Mouse (Mus musculus) olfactory bulb, adult 2 months (tissue): ENCODE measurements around the gene Sult3a1. TPM values are rescaled to one million over a fixed set of nuclear protein-coding genes. Genes with fewer than 3 reads are reported as not detected.
"Not testable (repeated sequence)": the region's sequence is repeated elsewhere in the genome, so short reads cannot be mapped to it uniquely, and the experiment has no call there.

ENCODE experiments used
- H3K27ac ChIP-seq: fragments of 200-500 bp; 2 replicates; pipeline ENCODE4 v1.5.1; 2012; ENCODE audit warnings: low read depth, low read length; ENCODE audit not compliant: insufficient read depth
- H3K4me1 ChIP-seq: fragments of 200-500 bp; 2 replicates; pipeline ENCODE4 v1.6.1; 2012; ENCODE audit warnings: low read length; ENCODE audit not compliant: control insufficient read depth, insufficient read depth
- H3K4me3 ChIP-seq: fragments of 200-500 bp; 2 replicates; pipeline ENCODE4 v1.5.1; 2012; ENCODE audit warnings: mild to moderate bottlenecking, low read depth, low read length, moderate library complexity; ENCODE audit not compliant: insufficient read depth
- CTCF ChIP-seq: fragments of 200-500 bp; IDR thresholded peaks from 2 replicates; pipeline ENCODE4 v1.5.1; 2012; ENCODE audit warnings: low read depth, mild to moderate bottlenecking, low read length, moderate library complexity; ENCODE audit not compliant: insufficient read depth
- POLR2A ChIP-seq: fragments of 200-500 bp; IDR thresholded peaks from 2 replicates; pipeline ENCODE4 v1.6.1; 2012; ENCODE audit warnings: mild to moderate bottlenecking, low read depth, low read length, moderate library complexity; ENCODE audit not compliant: insufficient read depth
- WGBS: fragments of 180-500 bp; shearing (Covaris S2); methylation state at CpG from one replicate; pipeline ENCODE4 v1.1.7; 2018; 5-methylcytosine and 5-hydroxymethylcytosine counted together
- polyA plus RNA-seq: library from polyadenylated mRNA; stranded (reverse); fragments of >200 nt; gene quantifications from 2 replicates; pipeline ENCODE4 v1.2.4, GENCODE M21; 2012; ENCODE audit warnings: low replicate concordance; ENCODE audit not compliant: missing spikeins, insufficient read depth, insufficient read length

The Sult3a1 gene
- not detected in 2 replicates for polyA plus RNA-seq

GRCm38 (mm10) chr10:33857421-33857820 is at the start of gene Sult3a1:
Sult3a1 (plus strand) TSS chr10:33857721.
- Histone ChIP-seq H3K4me3 (no peak within 1 kb of the TSS), H3K27ac (no peak within 1 kb of the TSS), H3K4me1 (no peaks in the 10 kb centered on the region)
- TF ChIP-seq POLR2A (no peak), CTCF (no peak)

- 14% methylated on average over 1 of the region's 1 CpGs for WGBS
- Histone ChIP-seq H3K4me1 (no peaks in the 10 kb centered on the region), H3K4me3 (no peak overlapping the region), H3K27ac (no peak overlapping the region)
- TF ChIP-seq POLR2A (no peak), CTCF (no peak)
These were observed 45.7 kb upstream of the Sult3a1 start for GRCm38 (mm10) chr10:33811807-33812206.

GRCm38 (mm10) chr10:33814266-33814665 is 43.3 kb upstream of the Sult3a1 start:
- TF ChIP-seq POLR2A = no peak
- TF ChIP-seq CTCF = no peak
- Histone ChIP-seq H3K4me3 (no peak overlapping the region), H3K4me1 (no peaks in the 10 kb centered on the region), H3K27ac (no peak overlapping the region)

GRCm38 (mm10) chr10:33816923-33817322 is 40.6 kb upstream of the Sult3a1 start:
- Histone ChIP-seq H3K4me1 (no peaks in the 10 kb centered on the region), H3K27ac (no peak overlapping the region), H3K4me3 (no peak overlapping the region)
- TF ChIP-seq CTCF = no peak
- TF ChIP-seq POLR2A = no peak
- WGBS = 43% methylated on average over 1 of the region's 1 CpGs

- no peak overlapping the region for H3K4me3 ChIP-seq
- no peak for TF ChIP-seq CTCF
- TF ChIP-seq POLR2A = no peak
- WGBS = 97% methylated on average over 3 of the region's 3 CpGs
- no peak overlapping the region for H3K27ac ChIP-seq
- H3K4me1 ChIP-seq = no peaks in the 10 kb centered on the region
These were observed 36.6 kb upstream of the Sult3a1 start for GRCm38 (mm10) chr10:33820892-33821291.

GRCm38 (mm10) chr10:33865994-33866393 is 8.5 kb downstream of the Sult3a1 start:
- Histone ChIP-seq H3K4me1 (no peaks in the 10 kb centered on the region), H3K4me3 (no peak overlapping the region), H3K27ac (no peak overlapping the region)
- TF ChIP-seq CTCF (no peak), POLR2A (no peak)
- 78% methylated on average over 2 of the region's 2 CpGs for WGBS

GRCm38 (mm10) chr10:33870441-33870840 is 12.9 kb downstream of the Sult3a1 start:
- WGBS = 15% methylated on average over 1 of the region's 1 CpGs
- Histone ChIP-seq H3K4me3 (no peak overlapping the region), H3K27ac (no peak overlapping the region), H3K4me1 (no peaks in the 10 kb centered on the region)
- TF ChIP-seq CTCF (no peak), POLR2A (no peak)

- no peaks in the 10 kb centered on the region for H3K4me1 ChIP-seq
- H3K27ac ChIP-seq = no peak overlapping the region
- TF ChIP-seq POLR2A = no peak
- TF ChIP-seq CTCF = no peak
- H3K4me3 ChIP-seq = no peak overlapping the region
- WGBS = 90% methylated on average over 2 of the region's 2 CpGs
These were observed 15.3 kb downstream of the Sult3a1 start for GRCm38 (mm10) chr10:33872672-33873398.

GRCm38 (mm10) chr10:33882411-33882810 is 24.9 kb downstream of the Sult3a1 start:
- 80% methylated on average over 2 of the region's 2 CpGs for WGBS
- not testable (repeated sequence) for H3K4me3 ChIP-seq, H3K27ac ChIP-seq, H3K4me1 ChIP-seq

GRCm38 (mm10) chr10:33901520-33901919 is 44.0 kb downstream of the Sult3a1 start:
- H3K4me1 ChIP-seq, H3K27ac ChIP-seq, H3K4me3 ChIP-seq: not testable (repeated sequence)
- 95% methylated on average over 1 of the region's 1 CpGs for WGBS
